Mouse (Mus musculus) thymus, adult 2 months (tissue): ENCODE measurements around the gene Phf1.
A peak's percentile ranks its signal among the peaks of the same experiment; 100 is the strongest.

ENCODE experiments used
- CTCF ChIP-seq: fragments of 200-500 bp; IDR thresholded peaks from 2 replicates; pipeline ENCODE4 v1.5.1; 2012; ENCODE audit warnings: mild to moderate bottlenecking, control low read depth, low read length, moderate library complexity, borderline replicate concordance; ENCODE audit not compliant: control insufficient read depth, poor library complexity, insufficient read depth; ENCODE audit errors: extremely low read depth
- POLR2A ChIP-seq: fragments of 200-500 bp; IDR thresholded peaks from 2 replicates; pipeline ENCODE4 v1.6.1; 2012; ENCODE audit warnings: mild to moderate bottlenecking, low read length, control low read depth, moderate library complexity; ENCODE audit not compliant: control insufficient read depth, poor library complexity, insufficient read depth; ENCODE audit errors: extremely low read depth

GRCm38 (mm10) chr17:26939178-26939972 is 6.5 kb downstream of the Phf1 start, which contains the start of gene Cuta:
- 0 out of 2 replicates have a peak, but pooled peaks have one; percentile 39 for TF ChIP-seq CTCF
- peak; percentile 72 for TF ChIP-seq POLR2A
